Mouse (Mus musculus) heart, postnatal 0 days (tissue): ENCODE data around the gene Fubp1.

Experiments used
- CTCF ChIP-seq: IDR thresholded peaks from 2 replicates; pipeline ENCODE4 v1.5.1; 2016; ENCODE audit warnings: antibody characterized with exemption, control low read depth, low read depth
- EP300 ChIP-seq: IDR thresholded peaks from 2 replicates; pipeline ENCODE4 v1.6.1; 2016; ENCODE audit warnings: antibody characterized with exemption, low read depth

DNA sequence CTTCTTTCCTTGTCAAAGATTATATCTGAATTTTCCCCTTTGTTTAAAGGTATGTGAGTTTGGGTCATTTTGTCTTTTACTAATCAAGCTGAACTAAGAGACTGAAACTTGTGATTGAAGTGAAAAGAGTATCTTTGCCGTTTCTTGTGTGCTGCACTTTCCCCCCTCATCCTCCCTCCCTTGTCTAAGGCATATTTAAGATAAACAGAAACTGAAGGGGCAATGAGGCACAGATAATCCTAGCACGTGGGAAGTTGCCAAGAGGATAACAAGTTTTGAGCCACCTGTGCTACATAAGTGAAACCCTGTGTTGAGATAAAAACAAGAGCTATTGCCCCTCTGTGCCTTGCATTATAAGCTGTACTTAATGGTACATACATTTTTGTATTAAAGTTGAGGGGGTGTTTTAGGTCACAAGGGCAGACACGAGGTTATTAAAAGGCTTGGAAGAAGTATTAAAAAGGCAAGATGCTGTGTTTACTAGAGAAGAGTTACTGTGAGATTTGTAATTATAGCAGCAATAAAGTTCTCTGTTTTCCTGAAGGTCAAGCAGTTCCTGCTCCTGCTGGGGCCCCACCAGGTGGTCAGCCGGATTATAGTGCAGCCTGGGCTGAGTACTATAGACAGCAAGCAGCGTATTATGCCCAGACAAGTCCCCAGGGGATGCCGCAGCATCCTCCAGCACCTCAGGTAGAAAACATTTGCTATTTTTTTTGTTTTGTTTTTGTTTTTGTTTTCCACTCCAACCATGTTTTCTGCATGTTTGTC lies 21.3 kb downstream of the Fubp1 start:
- TF ChIP-seq CTCF (no peak; the same call in 1 of the 2 replicates), EP300 (no peak)
